In genomic region chr1:135132473-135132872, GRCm38 (mm10) we compare ENCODE assay signal across 8 mouse cellular contexts. TPM values are rescaled to one million over a fixed set of nuclear protein-coding genes. Genes with fewer than 3 reads are reported as not detected.
DNase-seq lines count a peak whose midpoint lies in the region; ATAC-seq lines count a peak whose summit lies in the region.

Ptpn7 (plus strand) TSS chr1:135132700.

- ATAC-seq in megakaryocyte progenitor cell, adult 5-6 weeks (replicated peaks; ENCODE audit: poor library complexity), result peak; percentile 71

- DNase-seq in layer of hippocampus, adult 11-12 months (ENCODE audit: low spot score), result peak; percentile 74
- DNase-seq in layer of hippocampus, adult 8-10 months (ENCODE audit: low spot score in 2 of 2), result no peak
- peak; percentile 78 for DNase-seq in ES-CJ7 (ENCODE audit: low read depth, low spot score)
- DNase-seq in cerebellum, adult 11-12 months, result peak; percentile 75
- DNase-seq in heart, adult 9 months (ENCODE audit: low spot score in 2 of 2), result peak; percentile 59 to 67
- peak; percentile 61 to 84 for DNase-seq in kidney, postnatal 36 days
- peak; percentile 62 for DNase-seq in testis, postnatal 14 days (ENCODE audit: low spot score)

RNA-seq across cellular contexts. Expression of gene Ptpn7, which starts in this region (rescaled TPM):
- total RNA-seq in layer of hippocampus, adult 8-10 months (2022), result under 1 TPM in 2 of 4 experiments, not detected in 2; 0.16 to 0.34 TPM
- 75.0 and 75.4 TPM in 2 replicates for total RNA-seq in megakaryocyte progenitor cell, adult 5-6 weeks (2015)
- total RNA-seq in megakaryocyte progenitor cell, adult 5-6 weeks (2017), result 103 and 112 TPM in 2 replicates

Comparison
In these comparisons a context has a peak if more than half of its experiments do, and no peak if none do; other contexts are left out.
1. RNA of gene Ptpn7 (total RNA-seq): 75.0 to 112 TPM in megakaryocyte progenitor cell, adult 5-6 weeks; 0.16 to 0.34 TPM in layer of hippocampus, adult 8-10 months; every median in the first group is over 10 times any median in the second.
2. DNase-seq: peak in layer of hippocampus, adult 11-12 months (single experiment), ES-CJ7 (single experiment), cerebellum, adult 11-12 months (single experiment), heart, adult 9 months (2 of 2), kidney, postnatal 36 days (2 of 2) and testis, postnatal 14 days (single experiment); none in layer of hippocampus, adult 8-10 months (0 of 2).